In genomic region chr5:41392802-41393234, GRCm38 (mm10) we compare ENCODE assay signal across 12 mouse cellular contexts.
DNase-seq lines count a peak whose midpoint lies in the region; ATAC-seq lines count a peak whose summit lies in the region.
"Had no signal": no experiment of that assay in that cellular context is flagged by ENCODE, and none has a peak within 500 bp of the region (broad histone marks: within the 10 kb centered on the region; RNA-seq: fewer than 3 reads in every experiment).

No protein-coding gene starts in this region.

- H3K9ac ChIP-seq in forebrain, embryonic 13.5 days = no peak overlapping the region
- H3K9ac ChIP-seq in hindbrain, embryonic 16.5 days (ENCODE audit: low read depth, low read length) = no peak overlapping the region
- H3K9ac ChIP-seq in neural tube, embryonic 15.5 days (replicated peaks) = no peak overlapping the region
- H3K9ac ChIP-seq: embryonic facial prominence, embryonic 15.5 days; lung, embryonic 14.5 days had no signal

- no peak overlapping the region for H3K4me3 ChIP-seq in forebrain, embryonic 13.5 days
- no peak overlapping the region for H3K4me3 ChIP-seq in hindbrain, embryonic 16.5 days (ENCODE audit: low read length)
- H3K4me3 ChIP-seq in neural tube, embryonic 15.5 days (replicated peaks) = no peak overlapping the region
- H3K4me3 ChIP-seq: embryonic facial prominence, embryonic 15.5 days had no signal

- H3K9me3 ChIP-seq in forebrain, embryonic 13.5 days (replicated peaks) = no peaks in the 10 kb centered on the region
- H3K9me3 ChIP-seq in hindbrain, embryonic 16.5 days (ENCODE audit: control insufficient read depth, low read length) = no peaks in the 10 kb centered on the region
- no peaks in the 10 kb centered on the region for H3K9me3 ChIP-seq in neural tube, embryonic 15.5 days (replicated peaks)
- H3K9me3 ChIP-seq: embryonic facial prominence, embryonic 15.5 days had no signal

- no peaks in the 10 kb centered on the region for H3K27me3 ChIP-seq in forebrain, embryonic 13.5 days
- H3K27me3 ChIP-seq in hindbrain, embryonic 16.5 days (replicated peaks; ENCODE audit: control insufficient read depth, insufficient read depth, low read length) = no peaks in the 10 kb centered on the region
- no peaks in the 10 kb centered on the region for H3K27me3 ChIP-seq in neural tube, embryonic 15.5 days (replicated peaks)
- H3K27me3 ChIP-seq: embryonic facial prominence, embryonic 15.5 days had no signal

- peak; percentile 37 to 42 for DNase-seq in layer of hippocampus, postnatal 14 days (ENCODE audit: low spot score in 2 of 2)
- no peak for DNase-seq in layer of hippocampus, adult 9-11 months
- DNase-seq in adrenal gland, postnatal 25 days = no peak
- DNase-seq in lung, adult 18-20 months = no peak
- DNase-seq in urinary bladder, adult 18-20 months (ENCODE audit: low spot score in 2 of 2) = no peak
- DNase-seq: heart, postnatal 36 days; lung, embryonic 14.5 days; spleen, adult 18-20 months had no signal

- WGBS in forebrain, embryonic 13.5 days = 41% methylated on average over 14 of the region's 14 CpGs
- 71% methylated on average over 14 of the region's 14 CpGs for WGBS in hindbrain, embryonic 16.5 days
- 64% methylated on average over 14 of the region's 14 CpGs for WGBS in neural tube, embryonic 15.5 days

- peak; percentile 84 for ATAC-seq in forebrain, embryonic 13.5 days
- ATAC-seq in hindbrain, embryonic 16.5 days = no peak
- ATAC-seq in neural tube, embryonic 15.5 days (ENCODE audit: low FRiP score) = peak; percentile 50; the same call in 1 of the 2 replicates

- peak overlapping the region; percentile 35 for H3K4me2 ChIP-seq in forebrain, embryonic 13.5 days
- 0 out of 2 replicates have a peak overlapping the region, but pooled peaks have one; percentile 3 for H3K4me2 ChIP-seq in hindbrain, embryonic 16.5 days (ENCODE audit: low read length)
- H3K4me2 ChIP-seq in neural tube, embryonic 15.5 days = peak overlapping the region; percentile 35
- H3K4me2 ChIP-seq: embryonic facial prominence, embryonic 15.5 days; lung, embryonic 14.5 days had no signal

- H3K36me3 ChIP-seq in forebrain, embryonic 13.5 days (ENCODE audit: poor library complexity, severe bottlenecking) = no peaks in the 10 kb centered on the region
- H3K36me3 ChIP-seq in hindbrain, embryonic 16.5 days (ENCODE audit: control insufficient read depth, insufficient read depth, low read length) = no peaks in the 10 kb centered on the region
- no peaks in the 10 kb centered on the region for H3K36me3 ChIP-seq in neural tube, embryonic 15.5 days
- H3K36me3 ChIP-seq: embryonic facial prominence, embryonic 15.5 days had no signal

- H3K27ac ChIP-seq in forebrain, embryonic 13.5 days = peak overlapping the region; percentile 5; the same call in 1 of the 2 replicates
- no peak overlapping the region for H3K27ac ChIP-seq in hindbrain, embryonic 16.5 days (ENCODE audit: low read depth, low read length)
- no peak overlapping the region for H3K27ac ChIP-seq in neural tube, embryonic 15.5 days (replicated peaks)
- H3K27ac ChIP-seq: embryonic facial prominence, embryonic 15.5 days had no signal

- H3K4me1 ChIP-seq in forebrain, embryonic 13.5 days = peaks cover 16% of the 10 kb centered on the region
- no peaks in the 10 kb centered on the region for H3K4me1 ChIP-seq in hindbrain, embryonic 16.5 days (ENCODE audit: control insufficient read depth, insufficient read depth, low read depth, low read length)
- peaks cover 11% of the 10 kb centered on the region; the same call in 1 of the 2 replicates for H3K4me1 ChIP-seq in neural tube, embryonic 15.5 days
- H3K4me1 ChIP-seq: embryonic facial prominence, embryonic 15.5 days had no signal

Comparison
In these comparisons a context has a peak if more than half of its experiments do, and no peak if none do; other contexts are left out.
1. DNase-seq: peak in layer of hippocampus, postnatal 14 days (2 of 2); none in layer of hippocampus, adult 9-11 months (single experiment), adrenal gland, postnatal 25 days (single experiment), lung, adult 18-20 months (0 of 2) and urinary bladder, adult 18-20 months (0 of 2).
2. Peak in every context shown above with its lines, with median percentiles within 50 percentile points of each other: H3K4me2 ChIP-seq.